Comparison of ENCODE assay signal across 29 mouse cellular contexts in the genomic region with DNA sequence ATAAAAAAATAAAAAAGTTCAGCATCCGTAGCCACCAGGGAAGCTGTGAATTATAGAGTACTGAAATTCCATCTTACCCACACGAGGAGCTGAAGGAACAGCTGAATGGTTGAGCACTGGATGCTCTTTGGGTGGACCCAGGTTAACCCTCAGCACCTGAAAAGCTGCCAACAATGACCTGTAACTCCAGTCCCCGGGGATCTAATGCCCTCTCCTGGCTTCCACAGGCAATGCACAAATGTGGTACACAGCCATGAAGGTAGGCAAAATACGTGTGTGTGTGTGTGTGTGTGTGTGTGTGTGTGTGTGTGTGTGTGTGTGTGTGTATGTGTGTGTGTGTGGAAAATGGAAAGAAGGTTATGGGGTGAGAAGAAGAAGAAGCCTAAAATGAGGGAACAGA. TPM values are rescaled to one million over a fixed set of nuclear protein-coding genes. Genes with fewer than 3 reads are reported as not detected.
A peak's percentile ranks its signal among the peaks of the same experiment; 100 is the strongest.
DNase-seq lines count a peak whose midpoint lies in the region; ATAC-seq and TF ChIP-seq lines count a peak whose summit lies in the region.
"Had no signal": no experiment of that assay in that cellular context is flagged by ENCODE, and none has a peak within 500 bp of the region (broad histone marks: within the 10 kb centered on the region; RNA-seq: fewer than 3 reads in every experiment).

No protein-coding gene starts in this region.

- no peak overlapping the region for H3K4me2 ChIP-seq in intestine, postnatal 0 days (replicated peaks; ENCODE audit: low read depth)
- no peak overlapping the region for H3K4me2 ChIP-seq in intestine, embryonic 15.5 days (replicated peaks)
- no peak overlapping the region for H3K4me2 ChIP-seq in lung, embryonic 14.5 days
- H3K4me2 ChIP-seq in stomach, postnatal 0 days (replicated peaks; ENCODE audit: low read depth): no peak overlapping the region
- H3K4me2 ChIP-seq: forebrain, embryonic 13.5 days; midbrain, embryonic 13.5 days had no signal

- TF ChIP-seq EP300 in stomach, postnatal 0 days (optimal IDR thresholded peaks at IDR 0.05): no peak

- H3K27ac ChIP-seq in intestine, postnatal 0 days (ENCODE audit: low read depth, low read length): no peak overlapping the region
- H3K27ac ChIP-seq in intestine, embryonic 15.5 days: no peak overlapping the region
- no peak overlapping the region for H3K27ac ChIP-seq in lung, embryonic 14.5 days (ENCODE audit: low read depth)
- no peak overlapping the region for H3K27ac ChIP-seq in stomach, postnatal 0 days (replicated peaks)
- H3K27ac ChIP-seq: forebrain, embryonic 13.5 days; hindbrain, postnatal 0 days; left cerebral cortex, adult 2 months; midbrain, embryonic 13.5 days had no signal

- no peaks in the 10 kb centered on the region; the same call in 1 of the 2 replicates for H3K27me3 ChIP-seq in intestine, postnatal 0 days (replicated peaks; ENCODE audit: control insufficient read depth, insufficient read depth, low read length)
- no peaks in the 10 kb centered on the region for H3K27me3 ChIP-seq in intestine, embryonic 15.5 days (replicated peaks)
- H3K27me3 ChIP-seq in lung, embryonic 14.5 days (ENCODE audit: insufficient read depth, low read length): no peaks in the 10 kb centered on the region
- no peaks in the 10 kb centered on the region for H3K27me3 ChIP-seq in stomach, postnatal 0 days (ENCODE audit: control insufficient read depth, insufficient read depth, low read length)
- H3K27me3 ChIP-seq: forebrain, embryonic 13.5 days; megakaryocyte, embryonic 14.5 days; midbrain, embryonic 13.5 days had no signal

- DNase-seq in lung, embryonic 14.5 days: peak; percentile 6
- no peak for DNase-seq in lung, postnatal 14 days
- peak; percentile 61 for DNase-seq in ES-CJ7 (ENCODE audit: low read depth, low spot score)
- DNase-seq in stomach, postnatal 0 days (ENCODE audit: low spot score): no peak
- DNase-seq in spleen, adult 12 weeks (ENCODE audit: low spot score): no peak
- no peak for DNase-seq in layer of hippocampus, adult 8-10 months (ENCODE audit: low spot score in 2 of 2)
- DNase-seq: adrenal gland, postnatal 36 days; cerebellum, adult 9-10 months; gastrocnemius, postnatal 36 days; kidney, adult 11 months; kidney, postnatal 25 days; liver, postnatal 0 days; lung, postnatal 36 days; right cerebral cortex, postnatal 25 days; thymus, postnatal 25 days had no signal

- H3K4me3 ChIP-seq in intestine, postnatal 0 days (ENCODE audit: low read depth, low read length): no peak overlapping the region
- no peak overlapping the region for H3K4me3 ChIP-seq in intestine, embryonic 15.5 days (replicated peaks)
- H3K4me3 ChIP-seq in lung, embryonic 14.5 days (ENCODE audit: low read depth, low read length): no peak overlapping the region
- H3K4me3 ChIP-seq in stomach, postnatal 0 days (ENCODE audit: low read depth, low read length): no peak overlapping the region
- H3K4me3 ChIP-seq: forebrain, embryonic 13.5 days; left cerebral cortex, adult 2 months; megakaryocyte, embryonic 14.5 days; midbrain, embryonic 13.5 days had no signal

- H3K9me3 ChIP-seq in intestine, postnatal 0 days (ENCODE audit: control insufficient read depth): 0 out of 2 replicates have a peak, but pooled peaks cover 5% of the 10 kb centered on the region
- H3K9me3 ChIP-seq in intestine, embryonic 15.5 days: no peaks in the 10 kb centered on the region
- H3K9me3 ChIP-seq in lung, embryonic 14.5 days (ENCODE audit: low read depth, low read length): no peaks in the 10 kb centered on the region
- H3K9me3 ChIP-seq in stomach, postnatal 0 days (ENCODE audit: control insufficient read depth, low read length): 0 out of 2 replicates have a peak, but pooled peaks cover 3% of the 10 kb centered on the region
- H3K9me3 ChIP-seq: G1E; midbrain, embryonic 13.5 days had no signal

- WGBS in intestine, postnatal 0 days: 64% methylated on average over 4 of the region's 4 CpGs
- 62% methylated on average over 4 of the region's 4 CpGs for whole genome bisulfite sequencing in intestine, embryonic 15.5 days
- 58% methylated on average over 4 of the region's 4 CpGs for WGBS in lung, embryonic 14.5 days
- WGBS in stomach, postnatal 0 days: 64% methylated on average over 4 of the region's 4 CpGs

- H3K9ac ChIP-seq in intestine, postnatal 0 days (ENCODE audit: low read depth, low read length): no peak overlapping the region
- H3K9ac ChIP-seq in intestine, embryonic 15.5 days: no peak overlapping the region
- H3K9ac ChIP-seq in lung, embryonic 14.5 days: no peak overlapping the region
- H3K9ac ChIP-seq in stomach, postnatal 0 days (ENCODE audit: low read length): no peak overlapping the region
- H3K9ac ChIP-seq: forebrain, embryonic 13.5 days; liver, postnatal 0 days; midbrain, embryonic 13.5 days had no signal

- H3K4me1 ChIP-seq in intestine, postnatal 0 days (replicated peaks; ENCODE audit: control insufficient read depth, insufficient read depth, low read length): no peaks in the 10 kb centered on the region
- no peaks in the 10 kb centered on the region for H3K4me1 ChIP-seq in intestine, embryonic 15.5 days (replicated peaks)
- H3K4me1 ChIP-seq in lung, embryonic 14.5 days (ENCODE audit: insufficient read depth): no peaks in the 10 kb centered on the region
- H3K4me1 ChIP-seq in stomach, postnatal 0 days (replicated peaks; ENCODE audit: control insufficient read depth, insufficient read depth): no peaks in the 10 kb centered on the region
- H3K4me1 ChIP-seq: forebrain, embryonic 13.5 days; midbrain, embryonic 13.5 days had no signal

- H3K36me3 ChIP-seq in intestine, postnatal 0 days (ENCODE audit: control insufficient read depth, insufficient read depth): no peaks in the 10 kb centered on the region
- H3K36me3 ChIP-seq in intestine, embryonic 15.5 days: no peaks in the 10 kb centered on the region
- H3K36me3 ChIP-seq in lung, embryonic 14.5 days (ENCODE audit: insufficient read depth): no peaks in the 10 kb centered on the region
- no peaks in the 10 kb centered on the region for H3K36me3 ChIP-seq in stomach, postnatal 0 days (ENCODE audit: control insufficient read depth, insufficient read depth, low read length)
- H3K36me3 ChIP-seq: G1E; midbrain, embryonic 13.5 days had no signal

- no peak for ATAC-seq in intestine, postnatal 0 days
- ATAC-seq in intestine, embryonic 15.5 days: no peak
- ATAC-seq in lung, embryonic 14.5 days (ENCODE audit: insufficient read depth): no peak
- no peak for ATAC-seq in stomach, postnatal 0 days (ENCODE audit: low FRiP score, low TSS enrichment)
- ATAC-seq: forebrain, embryonic 13.5 days; hindbrain, postnatal 0 days; liver, postnatal 0 days; midbrain, embryonic 13.5 days had no signal

- TF ChIP-seq CTCF in intestine, postnatal 0 days (IDR thresholded peaks at IDR 0.05; ENCODE audit: low read depth): peak; percentile 31
- no peak for TF ChIP-seq CTCF in lung, embryonic 14.5 days (IDR thresholded peaks at IDR 0.05; ENCODE audit: low read depth)
- peak; percentile 35 for TF ChIP-seq CTCF in stomach, postnatal 0 days (IDR thresholded peaks at IDR 0.05; ENCODE audit: low read depth)

RNA-seq across cellular contexts. Expression of a gene that starts 30.3 kb away (rescaled TPM):
- 1.9 and 2.4 TPM in 2 replicates for polyA plus RNA-seq in intestine, postnatal 0 days (2015; fragmentation: Nextera tagmentation; extraction: Ambion mirVana)
- polyA plus RNA-seq in intestine, embryonic 15.5 days (2015; fragmentation: Nextera tagmentation; extraction: Ambion mirVana): 1.8 TPM in 2 replicates
- polyA plus RNA-seq in lung, embryonic 14.5 days (2014; fragmentation: Nextera tagmentation; extraction: Ambion mirVana): 1.8 TPM in 2 replicates
- polyA plus RNA-seq in stomach, postnatal 0 days (2015; fragmentation: Nextera tagmentation; extraction: Ambion mirVana): 1.5 and 2.3 TPM in 2 replicates
- not detected for total RNA-seq in layer of hippocampus, adult 8-10 months (2022)
- total RNA-seq: gastrocnemius, adult 18-20 months; gastrocnemius, postnatal 36 days; hematopoietic stem cell, adult 5-6 weeks; layer of hippocampus, postnatal 10 days; left cerebral cortex, adult 2 months; left cerebral cortex, postnatal 36 days; monocyte, adult 5-6 weeks; neutrophil, adult 5-6 weeks had no signal

Comparison
In these comparisons a context has a peak if more than half of its experiments do, and no peak if none do; other contexts are left out.
1. DNase-seq: peak in lung, embryonic 14.5 days (single experiment) and ES-CJ7 (single experiment); none in lung, postnatal 14 days (single experiment), stomach, postnatal 0 days (single experiment), spleen, adult 12 weeks (single experiment) and layer of hippocampus, adult 8-10 months (0 of 2).